Mouse (Mus musculus) spleen, postnatal 4 days (tissue): ENCODE data around the gene Klhdc8b.
A peak's percentile ranks its signal among the peaks of the same experiment; 100 is the strongest.

ENCODE experiments used
- DNase-seq, 2 experiments: peaks; one replicate each; pipeline ENCODE4 v3.0.0; 2022; ENCODE audit warnings: low spot score in 2 of 2

The Klhdc8b gene

GRCm38 (mm10) chr9:108461181-108461631, at the start of gene Klhdc8b:
TSS of gene Klhdc8b (minus strand) at chr9:108461581.
- no peak for DNase-seq

- DNase-seq, result peak in 1 of 2 experiments; percentile 57
Observed at GRCm38 (mm10) chr9:108508776-108509175, 47.4 kb upstream of the Klhdc8b start.

- peak; percentile 93 to 95 for DNase-seq
Observed at GRCm38 (mm10) chr9:108507619-108508434, 46.4 kb upstream of the Klhdc8b start, which contains the start of gene Qars. TSS of gene Qars (plus strand) at chr9:108507706.

GRCm38 (mm10) chr9:108506901-108507300, 45.5 kb upstream of the Klhdc8b start:
- peak in 1 of 2 experiments; percentile 45 for DNase-seq

- no peak for DNase-seq
Observed at GRCm38 (mm10) chr9:108499943-108500342, 38.6 kb upstream of the Klhdc8b start.

- DNase-seq, result no peak
Observed at GRCm38 (mm10) chr9:108499231-108499630, 37.9 kb upstream of the Klhdc8b start.

- no peak for DNase-seq
Observed at GRCm38 (mm10) chr9:108494905-108495304, 33.5 kb upstream of the Klhdc8b start.

- no peak for DNase-seq
Observed at GRCm38 (mm10) chr9:108494146-108494825, 32.9 kb upstream of the Klhdc8b start.

- no peak for DNase-seq
Observed at GRCm38 (mm10) chr9:108493246-108493645, 31.9 kb upstream of the Klhdc8b start.

GRCm38 (mm10) chr9:108492043-108492750, 30.8 kb upstream of the Klhdc8b start:
- no peak for DNase-seq

GRCm38 (mm10) chr9:108491286-108491580, 29.9 kb upstream of the Klhdc8b start:
- DNase-seq, result no peak

- peak; percentile 90 to 93 for DNase-seq
Observed at GRCm38 (mm10) chr9:108490559-108491285, 29.3 kb upstream of the Klhdc8b start, which contains the start of gene Usp19. TSS of gene Usp19 (plus strand) at chr9:108490602.

- peak in 1 of 2 experiments; percentile 66 for DNase-seq
Observed at GRCm38 (mm10) chr9:108489702-108490558, 28.5 kb upstream of the Klhdc8b start.

- DNase-seq, result peak in 1 of 2 experiments; percentile 62
Observed at GRCm38 (mm10) chr9:108489215-108489614, 27.8 kb upstream of the Klhdc8b start.

- peak in 1 of 2 experiments; percentile 63 for DNase-seq
Observed at GRCm38 (mm10) chr9:108488403-108488802, 27.0 kb upstream of the Klhdc8b start.

GRCm38 (mm10) chr9:108486973-108487530, 25.7 kb upstream of the Klhdc8b start:
- peak in 1 of 2 experiments; percentile 58 for DNase-seq

- DNase-seq, result peak in 1 of 2 experiments; percentile 55
Observed at GRCm38 (mm10) chr9:108485301-108485875, 24.0 kb upstream of the Klhdc8b start.

- no peak for DNase-seq
Observed at GRCm38 (mm10) chr9:108484021-108484420, 22.6 kb upstream of the Klhdc8b start.

- no peak for DNase-seq
Observed at GRCm38 (mm10) chr9:108483051-108483790, 21.8 kb upstream of the Klhdc8b start.
